ENCODE assay signal across 8 mouse cellular contexts in the genomic region with DNA sequence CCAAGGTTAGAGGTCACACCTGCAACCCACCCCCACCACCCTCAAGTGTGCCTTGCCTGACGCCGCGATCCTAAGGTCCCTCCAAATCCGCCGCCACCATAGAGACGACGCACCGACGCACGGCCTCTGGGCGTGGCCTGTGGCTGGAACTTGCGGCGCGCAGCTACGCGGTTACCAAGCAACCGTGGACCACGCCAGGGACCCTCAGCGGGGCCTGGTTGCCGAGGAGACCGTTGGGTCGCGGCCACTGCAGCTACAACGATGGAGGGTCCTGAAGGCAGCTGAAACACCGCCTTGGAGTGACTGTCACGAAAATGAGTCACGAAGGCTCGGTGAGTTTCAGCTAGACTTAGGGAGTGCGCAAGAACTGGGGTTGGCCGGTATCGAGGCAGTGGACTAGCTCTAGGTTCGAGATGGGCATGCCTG. TPM values are rescaled to one million over a fixed set of nuclear protein-coding genes. Genes with fewer than 3 reads are reported as not detected.
A peak's percentile ranks its signal among the peaks of the same experiment; 100 is the strongest.
DNase-seq lines count a peak whose midpoint lies in the region; ATAC-seq and TF ChIP-seq lines count a peak whose summit lies in the region.

A gene (minus strand): TSS at position 139 of the 426 bp plus-strand sequence.
A gene (plus strand): TSS at position 146 of the 426 bp plus-strand sequence.

- H3K9me3 ChIP-seq in CH12.LX (replicated peaks; ENCODE audit: low read length): no peaks in the 10 kb centered on the region
- no peaks in the 10 kb centered on the region for H3K9me3 ChIP-seq in embryonic facial prominence, embryonic 12.5 days
- H3K9me3 ChIP-seq in heart, embryonic 15.5 days (replicated peaks): no peaks in the 10 kb centered on the region
- no peaks in the 10 kb centered on the region for H3K9me3 ChIP-seq in neural tube, embryonic 15.5 days (replicated peaks)

- in situ Hi-C loops in CH12.LX (cut with MboI; ENCODE audit: low pct_ligation_motif_present, low pct_unique_long_range_greater_than_20kb, low sequenced_read_pairs): loop anchor here (5.0 kb wide), 2 partner anchors 39 to 164 kb away; a partner anchor contains a TSS

- H3K9ac ChIP-seq in CH12.LX (ENCODE audit: insufficient read depth, low read depth): peak within 1 kb of the TSS; percentile 51
- H3K9ac ChIP-seq in embryonic facial prominence, embryonic 12.5 days: peak within 1 kb of the TSS; percentile 61
- peak within 1 kb of the TSS; percentile 48 for H3K9ac ChIP-seq in heart, embryonic 15.5 days
- peak within 1 kb of the TSS; percentile 61 for H3K9ac ChIP-seq in neural tube, embryonic 15.5 days (replicated peaks)

- no peak for TF ChIP-seq RAD21 in CH12.LX (IDR thresholded peaks at IDR 0.05; ENCODE audit: low read depth, low read length)

- peaks cover 13 to 28% of the 10 kb centered on the region in 2 experiments for H3K4me1 ChIP-seq in CH12.LX (ENCODE audit: control insufficient read depth in 1 of 2, insufficient read depth in 2 of 2)
- peaks cover 16% of the 10 kb centered on the region for H3K4me1 ChIP-seq in embryonic facial prominence, embryonic 12.5 days
- peaks cover 13% of the 10 kb centered on the region for H3K4me1 ChIP-seq in heart, embryonic 15.5 days (replicated peaks)
- H3K4me1 ChIP-seq in lung, adult 2 months (ENCODE audit: control insufficient read depth, insufficient read depth, low read length): no peaks in the 10 kb centered on the region
- peaks cover 22% of the 10 kb centered on the region for H3K4me1 ChIP-seq in neural tube, embryonic 15.5 days

- WGBS in embryonic facial prominence, embryonic 12.5 days: 1% methylated on average over 32 of the region's 32 CpGs
- 2% methylated on average over 32 of the region's 32 CpGs for WGBS in heart, embryonic 15.5 days
- WGBS in lung, adult 2 months: 1% methylated on average over 32 of the region's 32 CpGs
- under 1% methylated on average over 32 of the region's 32 CpGs for WGBS in neural tube, embryonic 15.5 days

- TF ChIP-seq EP300 in CH12.LX (IDR thresholded peaks at IDR 0.05; ENCODE audit: low read length): no peak

- peak; percentile 83 for ATAC-seq in embryonic facial prominence, embryonic 12.5 days (ENCODE audit: insufficient number of reproducible peaks, insufficient read depth, low FRiP score, low TSS enrichment)
- ATAC-seq in heart, embryonic 15.5 days (replicated peaks; ENCODE audit: insufficient number of reproducible peaks, insufficient read depth, low FRiP score, low read depth): peak; percentile 68; the same call in 1 of the 2 replicates
- peak; percentile 93 for ATAC-seq in neural tube, embryonic 15.5 days (ENCODE audit: low FRiP score)

- H3K36me3 ChIP-seq in CH12.LX (replicated peaks in 1 of 2; ENCODE audit: control insufficient read depth in 1 of 2, insufficient read depth in 1 of 2, low read length in 1 of 2): peaks cover 12 to 18% of the 10 kb centered on the region in 2 experiments
- peaks cover 21% of the 10 kb centered on the region; the same call in 1 of the 2 replicates for H3K36me3 ChIP-seq in embryonic facial prominence, embryonic 12.5 days
- H3K36me3 ChIP-seq in heart, embryonic 15.5 days: no peaks in the 10 kb centered on the region
- peaks cover 14% of the 10 kb centered on the region for H3K36me3 ChIP-seq in neural tube, embryonic 15.5 days

- dilution Hi-C loops in CH12.LX (cut with MboI; ENCODE audit: extremely low pct_ligation_motif_present, extremely low pct_unique_long_range_greater_than_20kb, low sequenced_read_pairs): no loop called here

- peak within 1 kb of the TSS; percentile 80 for H3K4me2 ChIP-seq in CH12.LX (ENCODE audit: insufficient read depth, low read depth, poor library complexity, severe bottlenecking)
- peak within 1 kb of the TSS; percentile 86 for H3K4me2 ChIP-seq in embryonic facial prominence, embryonic 12.5 days (replicated peaks)
- H3K4me2 ChIP-seq in heart, embryonic 15.5 days: peak within 1 kb of the TSS; percentile 78
- H3K4me2 ChIP-seq in neural tube, embryonic 15.5 days: peak within 1 kb of the TSS; percentile 85

- peak; percentile 60 for DNase-seq in CH12.LX (ENCODE audit: extremely low read depth)
- peak; percentile 76 for DNase-seq in adrenal gland, postnatal 14 days
- peak; percentile 83 to 85 for DNase-seq in kidney, postnatal 4 days
- peak; percentile 54 for DNase-seq in lung, adult 2 months
- DNase-seq in yolk sac, embryonic 10.5 days (ENCODE audit: low spot score): peak; percentile 74

- TF ChIP-seq CTCF in CH12.LX (conservative IDR thresholded peaks at IDR 0.05 in 1 of 2, IDR thresholded peaks at IDR 0.05 in 1 of 2; ENCODE audit: low read depth in 2 of 2, low read length in 2 of 2): no peak
- TF ChIP-seq CTCF in lung, adult 2 months (IDR thresholded peaks at IDR 0.05; ENCODE audit: insufficient read depth, low read length): no peak

- H3K27ac ChIP-seq in CH12.LX (ENCODE audit: insufficient read depth, low read depth): no peak within 1 kb of the TSS
- no peak within 1 kb of the TSS for H3K27ac ChIP-seq in embryonic facial prominence, embryonic 12.5 days
- H3K27ac ChIP-seq in heart, embryonic 15.5 days: no peak within 1 kb of the TSS
- H3K27ac ChIP-seq in neural tube, embryonic 15.5 days (replicated peaks): peak within 1 kb of the TSS; percentile 41

- peak within 1 kb of the TSS; percentile 58 to 72 (median 62) for H3K4me3 ChIP-seq in CH12.LX (replicated peaks in 1 of 3; ENCODE audit: low read depth in 2 of 3, low read length in 2 of 3, poor library complexity in 1 of 3)
- peak within 1 kb of the TSS; percentile 55 for H3K4me3 ChIP-seq in embryonic facial prominence, embryonic 12.5 days
- H3K4me3 ChIP-seq in heart, embryonic 15.5 days: peak within 1 kb of the TSS; percentile 58
- peak within 1 kb of the TSS; percentile 54 for H3K4me3 ChIP-seq in lung, adult 2 months (replicated peaks; ENCODE audit: extremely low read depth, low read depth, low read length)
- H3K4me3 ChIP-seq in neural tube, embryonic 15.5 days (replicated peaks): peak within 1 kb of the TSS; percentile 62

- H3K79me2 ChIP-seq in CH12.LX (replicated peaks; ENCODE audit: control insufficient read depth, extremely low read depth, insufficient read depth, poor library complexity, severe bottlenecking): no peaks in the 10 kb centered on the region

- H3K27me3 ChIP-seq in CH12.LX (replicated peaks): peaks cover 3% of the 10 kb centered on the region
- H3K27me3 ChIP-seq in embryonic facial prominence, embryonic 12.5 days: peaks cover 15% of the 10 kb centered on the region
- peaks cover 23% of the 10 kb centered on the region for H3K27me3 ChIP-seq in heart, embryonic 15.5 days
- peaks cover 14% of the 10 kb centered on the region for H3K27me3 ChIP-seq in neural tube, embryonic 15.5 days (replicated peaks)

- TF ChIP-seq POLR2A in CH12.LX (IDR thresholded peaks at IDR 0.05; ENCODE audit: low read depth, low read length): peak; percentile 61
- TF ChIP-seq POLR2A in lung, adult 2 months (IDR thresholded peaks at IDR 0.05; ENCODE audit: borderline replicate concordance, extremely low read depth, low read depth, low read length): no peak

TF ChIP-seq in CH12.LX, 34 proteins besides CTCF, POLR2A, EP300 and RAD21:
- TF ChIP-seq SIN3A (IDR thresholded peaks at IDR 0.05; ENCODE audit: low read length) (peak; percentile 60), NRF1 (IDR thresholded peaks at IDR 0.05; ENCODE audit: low read depth, low read length) (peak; percentile 58), USF2 (conservative IDR thresholded peaks at IDR 0.05; ENCODE audit: low read depth, low read length) (no peak), MXI1 (IDR thresholded peaks at IDR 0.05; ENCODE audit: low read depth, low read length) (peak; percentile 86)
TF ChIP-seq in CH12.LX: peak in this region for 3.

RNA-seq across cellular contexts. Expression of the first gene that starts in this region (rescaled TPM):
- 4.7 and 10.3 TPM in 2 replicates for total RNA-seq in CH12.LX (2012; rRNA removed)
- total RNA-seq in CH12.LX (2014; rRNA removed): 4.9 and 7.8 TPM in 2 replicates
- polyA plus RNA-seq in CH12.LX (2012; ENCODE audit: insufficient read length, low read depth): 1.7 and 1.9 TPM in 2 replicates
- 1.5 and 2.9 TPM in 2 replicates for total RNA-seq in adrenal gland, postnatal 14 days (2021)
- polyA plus RNA-seq in embryonic facial prominence, embryonic 12.5 days (2016; fragmentation: Nextera tagmentation; extraction: Ambion mirVana): 10.0 and 11.3 TPM in 2 replicates
- polyA plus RNA-seq in heart, embryonic 15.5 days (2015; fragmentation: Nextera tagmentation; extraction: Ambion mirVana): 3.4 and 4.3 TPM in 2 replicates
- 5.3 and 6.9 TPM in 2 replicates for polyA plus RNA-seq in lung, adult 2 months (2012; rRNA removed)
- 14.7 and 18.6 TPM in 2 replicates for polyA plus RNA-seq in neural tube, embryonic 15.5 days (2015; fragmentation: Nextera tagmentation; extraction: Ambion mirVana)

RNA-seq across cellular contexts. Expression of the second gene that starts in this region (rescaled TPM):
- total RNA-seq in CH12.LX (2012; rRNA removed) (0.34 and 0.38 TPM in 2 replicates), CH12.LX (2014; rRNA removed) (not detected in 2 replicates)
- 0.23 and 0.25 TPM in 2 replicates for polyA plus RNA-seq in CH12.LX (2012; ENCODE audit: insufficient read length, low read depth)
- total RNA-seq in adrenal gland, postnatal 14 days (2021): 0.33 and 0.34 TPM in 2 replicates
- polyA plus RNA-seq in embryonic facial prominence, embryonic 12.5 days (2016; fragmentation: Nextera tagmentation; extraction: Ambion mirVana): 2.8 and 2.9 TPM in 2 replicates
- polyA plus RNA-seq in heart, embryonic 15.5 days (2015; fragmentation: Nextera tagmentation; extraction: Ambion mirVana): 0.91 and 1.6 TPM in 2 replicates
- polyA plus RNA-seq in lung, adult 2 months (2012; rRNA removed): 4.6 and 5.5 TPM in 2 replicates
- 7.9 and 8.2 TPM in 2 replicates for polyA plus RNA-seq in neural tube, embryonic 15.5 days (2015; fragmentation: Nextera tagmentation; extraction: Ambion mirVana)
